Mouse (Mus musculus) liver, adult 2 months (tissue): Measurements from ENCODE around the gene Strap. TPM values are rescaled to one million over a fixed set of nuclear protein-coding genes. Genes with fewer than 3 reads are reported as not detected.
"Not testable (repeated sequence)": the region's sequence is repeated elsewhere in the genome, so short reads cannot be mapped to it uniquely, and the experiment has no call there.

Source experiments
- DNase-seq: peaks from one replicate; pipeline ENCODE4 v3.0.0-alpha.2; 2011; ENCODE audit warnings: low read depth, low spot score; ENCODE audit errors: extremely low read depth
- H3K27ac ChIP-seq: fragments of 200-500 bp; replicated peaks from 2 replicates; pipeline ENCODE4 v1.5.1; 2012; ENCODE audit warnings: low read depth, mild to moderate bottlenecking, control low read depth, inconsistent platforms, low read length; ENCODE audit not compliant: insufficient read depth
- H3K27me3 ChIP-seq: fragments of 200-500 bp; 2 replicates; pipeline ENCODE4 v1.6.1; 2012; ENCODE audit warnings: mild to moderate bottlenecking, moderate library complexity, low read length, inconsistent platforms; ENCODE audit not compliant: control insufficient read depth, insufficient read depth
- H3K36me3 ChIP-seq: fragments of 200-500 bp; 2 replicates; pipeline ENCODE4 v1.6.1; 2012; ENCODE audit warnings: low read length, inconsistent platforms; ENCODE audit not compliant: control insufficient read depth, insufficient read depth
- H3K4me1 ChIP-seq: fragments of 200-500 bp; 2 replicates; pipeline ENCODE4 v1.6.1; 2011; ENCODE audit warnings: low read length; ENCODE audit not compliant: control insufficient read depth, insufficient read depth
- H3K4me3 ChIP-seq: fragments of 200-500 bp; 2 replicates; pipeline ENCODE4 v1.5.1; 2011; ENCODE audit warnings: low read depth, mild to moderate bottlenecking, control low read depth, low read length, moderate library complexity; ENCODE audit not compliant: insufficient read depth
- H3K79me2 ChIP-seq: fragments of 200-500 bp; 2 replicates; pipeline ENCODE4 v1.6.1; 2012; ENCODE audit warnings: inconsistent platforms, mild to moderate bottlenecking, low read length, moderate library complexity; ENCODE audit not compliant: control insufficient read depth, insufficient read depth
- H3K9ac ChIP-seq: fragments of 200-500 bp; 2 replicates; pipeline ENCODE4 v1.6.1; 2012; ENCODE audit warnings: low read depth, mild to moderate bottlenecking, control low read depth, inconsistent platforms, low read length
- CTCF ChIP-seq: fragments of 200-500 bp; IDR thresholded peaks from 2 replicates; pipeline ENCODE4 v1.5.1; 2011; ENCODE audit warnings: low read depth, low read length, control low read depth
- POLR2A ChIP-seq: fragments of 200-500 bp; IDR thresholded peaks from 2 replicates; pipeline ENCODE4 v1.6.1; 2011; ENCODE audit warnings: low read length, control low read depth; ENCODE audit not compliant: insufficient read depth; ENCODE audit errors: extremely low read depth
- WGBS: fragments of 180-500 bp; shearing (Covaris S2); methylation state at CpG from one replicate; pipeline ENCODE4 v1.1.7; 2018; 5-methylcytosine and 5-hydroxymethylcytosine counted together
- polyA plus RNA-seq: library from polyadenylated mRNA; depleted of rRNA; stranded (reverse); fragments of >200 nt; gene quantifications from 2 replicates; pipeline ENCODE4 v1.2.3, GENCODE M21; 2012
- total RNA-seq: library from RNA; depleted of rRNA; stranded (reverse); fragments of >200 nt; gene quantifications from 2 replicates; pipeline ENCODE4 v1.2.3, GENCODE M21; 2014

Gene Strap
- total and polyA plus RNA-seq, 2 experiments = 26.8 to 47.1 TPM

DNA sequence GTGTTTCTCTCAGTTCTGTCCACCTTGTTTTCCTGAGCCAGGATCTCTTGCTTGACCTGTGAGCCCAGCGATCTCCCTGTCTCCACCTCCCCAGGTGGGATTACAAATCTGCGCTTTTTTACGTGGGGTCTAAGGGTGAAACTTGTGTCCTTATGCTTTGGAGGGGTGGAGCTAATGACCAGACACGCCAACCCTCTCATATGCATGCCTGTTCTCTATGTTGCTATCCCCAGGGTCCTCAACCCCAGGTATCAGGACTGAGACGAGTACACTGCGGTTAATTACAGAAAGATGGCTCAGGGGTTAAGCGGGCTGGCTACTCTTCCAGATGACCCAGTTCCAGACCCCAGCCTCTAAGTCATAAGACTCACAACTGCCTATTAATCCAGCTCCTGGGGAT, 31.4 kb upstream of the Strap start:
- H3K9ac ChIP-seq = no peak overlapping the region
- H3K79me2 ChIP-seq = no peaks in the 10 kb centered on the region
- WGBS = 81% methylated on average over 7 of the region's 7 CpGs
- no peaks in the 10 kb centered on the region for H3K4me1 ChIP-seq
- no peak overlapping the region for H3K4me3 ChIP-seq
- no peak for DNase-seq
- TF ChIP-seq POLR2A (no peak), CTCF (no peak)
- H3K36me3 ChIP-seq = no peaks in the 10 kb centered on the region
- peak overlapping the region; percentile 18 for H3K27ac ChIP-seq
- H3K27me3 ChIP-seq = peaks cover 8% of the 10 kb centered on the region; the same call in 1 of the 2 replicates

- Histone ChIP-seq H3K4me3 (no peak overlapping the region), H3K36me3 (no peaks in the 10 kb centered on the region), H3K79me2 (no peaks in the 10 kb centered on the region), H3K27me3 (peaks cover 8% of the 10 kb centered on the region; the same call in 1 of the 2 replicates), H3K4me1 (no peaks in the 10 kb centered on the region), H3K9ac (no peak overlapping the region), H3K27ac (peak overlapping the region; percentile 44)
- DNase-seq = peak; percentile 57
- WGBS = 65% methylated on average over 25 of the region's 25 CpGs
- no peak for TF ChIP-seq CTCF
- no peak for TF ChIP-seq POLR2A
These were observed 30.5 kb upstream of the Strap start for GRCm38 (mm10) chr6:137704300-137704939.

GRCm38 (mm10) chr6:137706209-137706608, 28.7 kb upstream of the Strap start:
- H3K27me3 ChIP-seq = peaks cover 8% of the 10 kb centered on the region; the same call in 1 of the 2 replicates
- H3K36me3 ChIP-seq = no peaks in the 10 kb centered on the region
- TF ChIP-seq POLR2A = no peak
- TF ChIP-seq CTCF = no peak

GRCm38 (mm10) chr6:137708726-137709405, 26.0 kb upstream of the Strap start:
- H3K4me1 ChIP-seq, H3K36me3 ChIP-seq, H3K27ac ChIP-seq, H3K79me2 ChIP-seq, DNase-seq, H3K9ac ChIP-seq, H3K4me3 ChIP-seq: not testable (repeated sequence)
- WGBS = 65% methylated on average over 13 of the region's 13 CpGs
- peaks cover 11% of the 10 kb centered on the region; the same call in 1 of the 2 replicates for H3K27me3 ChIP-seq

More at GRCm38 (mm10) chr6:137706209-137706608, 28.7 kb upstream of the Strap start:
- H3K79me2 ChIP-seq = no peaks in the 10 kb centered on the region
- no peak for DNase-seq
- no peak overlapping the region for H3K4me3 ChIP-seq
- H3K4me1 ChIP-seq = no peaks in the 10 kb centered on the region
- no peak overlapping the region for H3K27ac ChIP-seq
- WGBS = 92% methylated on average over 10 of the region's 10 CpGs
- no peak overlapping the region for H3K9ac ChIP-seq

DNA sequence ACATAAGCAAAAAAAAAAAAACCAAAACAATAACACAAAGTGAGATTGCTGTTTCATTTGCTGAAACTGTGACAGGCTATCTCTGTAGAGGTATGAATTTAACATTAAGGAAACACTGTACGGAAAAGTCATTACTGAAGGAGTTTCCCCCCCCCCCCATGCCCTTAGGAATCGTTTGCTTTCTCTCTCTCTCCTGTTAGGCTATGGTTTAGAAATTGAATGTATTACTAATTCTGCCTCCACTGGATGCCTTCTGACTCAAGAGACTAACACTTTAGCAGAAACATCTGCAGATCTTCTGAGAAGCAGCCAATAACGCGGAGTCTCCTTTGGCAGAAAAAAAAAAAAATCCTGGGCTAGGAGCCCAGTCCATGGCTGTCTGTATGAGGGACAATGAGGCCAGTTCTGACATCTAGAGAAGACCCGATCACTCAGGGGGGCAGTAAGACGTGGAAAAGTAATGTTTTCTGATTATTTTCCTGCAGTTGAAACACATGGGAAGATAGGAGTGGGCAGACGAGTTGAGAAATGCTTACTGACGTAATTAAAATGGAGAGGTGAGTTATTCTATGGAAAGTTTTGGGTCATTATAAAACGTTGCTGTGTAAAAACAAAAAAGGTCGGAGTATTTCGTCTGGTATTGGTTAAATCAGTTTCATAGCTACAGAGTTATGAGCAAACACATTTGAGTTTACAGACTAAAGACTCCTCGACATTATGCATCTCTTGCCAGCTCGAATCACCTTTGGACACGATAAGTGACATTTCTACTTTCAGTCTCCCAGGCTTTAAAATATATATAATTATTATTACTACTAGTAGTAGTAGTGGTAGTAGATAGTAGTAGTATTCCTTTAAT, 24.5 kb upstream of the Strap start:
- Histone ChIP-seq H3K27ac (no peak overlapping the region), H3K27me3 (peaks cover 11% of the 10 kb centered on the region; the same call in 1 of the 2 replicates), H3K36me3 (no peaks in the 10 kb centered on the region), H3K79me2 (no peaks in the 10 kb centered on the region), H3K4me3 (no peak overlapping the region), H3K4me1 (no peaks in the 10 kb centered on the region), H3K9ac (no peak overlapping the region)
- no peak for DNase-seq
- TF ChIP-seq POLR2A (no peak), CTCF (no peak)
- 79% methylated on average over 14 of the region's 14 CpGs for WGBS
